7 mouse cellular contexts compared by ENCODE assay signal in the genomic region with DNA sequence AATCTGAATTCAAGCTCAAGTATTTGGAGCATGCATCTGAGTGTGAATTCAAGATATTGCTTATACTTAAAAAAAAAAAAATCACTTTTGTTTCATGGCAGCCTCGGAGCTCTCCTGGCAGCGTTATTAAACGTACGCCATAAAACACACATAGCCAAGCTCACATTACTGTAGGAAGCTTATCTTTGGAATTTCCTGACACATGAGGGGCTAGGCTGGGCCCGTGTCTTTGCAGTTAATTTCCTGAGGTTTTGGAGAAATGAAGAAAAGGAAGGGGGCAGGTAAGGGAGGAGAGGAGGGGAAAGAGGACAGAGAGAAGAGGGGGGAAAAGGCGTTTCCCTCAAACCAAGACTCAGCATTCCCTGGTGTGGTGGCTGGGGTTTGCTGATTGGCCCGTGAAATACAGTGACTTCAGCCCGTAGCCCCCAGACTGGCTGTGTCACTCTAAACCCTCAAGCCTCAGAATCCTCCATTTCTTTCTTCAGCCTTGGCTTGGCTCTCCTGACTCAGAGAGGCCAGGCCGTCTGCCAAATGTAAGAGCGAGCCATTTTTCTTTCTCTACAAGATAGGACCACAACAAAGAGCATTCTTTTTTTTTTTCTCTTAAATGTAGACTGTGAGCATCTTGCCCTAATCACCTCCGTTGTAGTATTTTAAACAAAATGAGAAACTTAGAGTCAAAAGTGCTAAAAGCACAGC. TPM values are rescaled to one million over a fixed set of nuclear protein-coding genes. Genes with fewer than 3 reads are reported as not detected.
DNase-seq lines count a peak whose midpoint lies in the region; ATAC-seq lines count a peak whose summit lies in the region.

No protein-coding gene starts in this region.

- H3K9ac ChIP-seq in heart, embryonic 12.5 days: no peak overlapping the region
- H3K9ac ChIP-seq in limb, embryonic 11.5 days (ENCODE audit: low read length): no peak overlapping the region

- H3K4me3 ChIP-seq in megakaryocyte, embryonic 14.5 days (replicated peaks): peak overlapping the region; percentile 74
- H3K4me3 ChIP-seq in heart, embryonic 12.5 days: no peak overlapping the region
- no peak overlapping the region for H3K4me3 ChIP-seq in limb, embryonic 11.5 days (ENCODE audit: low read depth, low read length)

- ATAC-seq in megakaryocyte, adult 5-6 weeks (ENCODE audit: poor library complexity, severe bottlenecking): no peak
- ATAC-seq in heart, embryonic 12.5 days (ENCODE audit: insufficient number of reproducible peaks, low FRiP score): peak; percentile 64
- peak; percentile 73; the same call in 1 of the 2 replicates for ATAC-seq in limb, embryonic 11.5 days (ENCODE audit: insufficient number of reproducible peaks, low FRiP score, low TSS enrichment, low read depth)

- 30% methylated on average over 11 of the region's 11 CpGs for WGBS in heart, embryonic 12.5 days
- 44% methylated on average over 11 of the region's 11 CpGs for WGBS in limb, embryonic 11.5 days

- DNase-seq in cerebellum, postnatal 25 days: peak; percentile 35 to 66
- DNase-seq in limb, embryonic 11.5 days (ENCODE audit: low spot score): peak; percentile 35
- DNase-seq in thymus, adult 18-20 months: no peak
- DNase-seq in yolk sac, embryonic 10.5 days (ENCODE audit: low spot score): no peak

- H3K9me3 ChIP-seq in megakaryocyte, embryonic 14.5 days: peaks cover 11% of the 10 kb centered on the region
- H3K9me3 ChIP-seq in heart, embryonic 12.5 days (replicated peaks): peaks cover 4% of the 10 kb centered on the region; the same call in 1 of the 2 replicates
- H3K9me3 ChIP-seq in limb, embryonic 11.5 days (ENCODE audit: control insufficient read depth, low read length): no peaks in the 10 kb centered on the region

- no peaks in the 10 kb centered on the region for H3K36me3 ChIP-seq in megakaryocyte, embryonic 14.5 days (replicated peaks; ENCODE audit: low read length)
- H3K36me3 ChIP-seq in heart, embryonic 12.5 days: peaks cover 18% of the 10 kb centered on the region
- peaks cover 7% of the 10 kb centered on the region; the same call in 1 of the 2 replicates for H3K36me3 ChIP-seq in limb, embryonic 11.5 days (ENCODE audit: control insufficient read depth, insufficient read depth, low read length)

- H3K4me2 ChIP-seq in heart, embryonic 12.5 days: peak overlapping the region; percentile 44
- H3K4me2 ChIP-seq in limb, embryonic 11.5 days (ENCODE audit: low read depth, severe bottlenecking): no peak overlapping the region

- H3K4me1 ChIP-seq in megakaryocyte, embryonic 14.5 days: peaks cover 20% of the 10 kb centered on the region
- H3K4me1 ChIP-seq in heart, embryonic 12.5 days (replicated peaks): peaks cover 10% of the 10 kb centered on the region
- peaks cover 8% of the 10 kb centered on the region for H3K4me1 ChIP-seq in limb, embryonic 11.5 days (ENCODE audit: control insufficient read depth, insufficient read depth, low read length)

- H3K27ac ChIP-seq in heart, embryonic 12.5 days (ENCODE audit: poor library complexity, severe bottlenecking): peak overlapping the region; percentile 93
- peak overlapping the region; percentile 73; the same call in 1 of the 2 replicates for H3K27ac ChIP-seq in limb, embryonic 11.5 days (replicated peaks; ENCODE audit: low read depth, low read length)

- H3K27me3 ChIP-seq in megakaryocyte, embryonic 14.5 days (replicated peaks): peaks cover 24% of the 10 kb centered on the region
- H3K27me3 ChIP-seq in heart, embryonic 12.5 days (replicated peaks): no peaks in the 10 kb centered on the region
- no peaks in the 10 kb centered on the region for H3K27me3 ChIP-seq in limb, embryonic 11.5 days (ENCODE audit: control insufficient read depth, insufficient read depth, low read length)

RNA-seq across cellular contexts. Expression of gene Dennd2a, which starts 42.5 kb away (rescaled TPM):
- polyA plus RNA-seq in megakaryocyte, embryonic 14.5 days (2012; ENCODE audit: insufficient read depth, low replicate concordance): 0.74 and 1.3 TPM in 2 replicates
- 4.6 and 5.0 TPM in 2 replicates for total RNA-seq in megakaryocyte, adult 5-6 weeks (2015)
- 2.5 and 3.1 TPM in 2 replicates for total RNA-seq in megakaryocyte, adult 5-6 weeks (2017)
- 26.8 and 28.2 TPM in 2 replicates for polyA plus RNA-seq in heart, embryonic 12.5 days (2016; fragmentation: Nextera tagmentation; extraction: Ambion mirVana)
- 37.1 and 37.5 TPM in 2 replicates for polyA plus RNA-seq in limb, embryonic 11.5 days (2014; fragmentation: Nextera tagmentation; extraction: Ambion mirVana)

RNA-seq across cellular contexts. Expression of gene Adck2, which starts 58.5 kb away (rescaled TPM):
- 5.2 and 7.5 TPM in 2 replicates for polyA plus RNA-seq in megakaryocyte, embryonic 14.5 days (2012; ENCODE audit: insufficient read depth, low replicate concordance)
- total RNA-seq in megakaryocyte, adult 5-6 weeks (2015): 4.4 and 7.1 TPM in 2 replicates
- total RNA-seq in megakaryocyte, adult 5-6 weeks (2017): 5.9 and 12.6 TPM in 2 replicates
- polyA plus RNA-seq in heart, embryonic 12.5 days (2016; fragmentation: Nextera tagmentation; extraction: Ambion mirVana): 17.0 and 17.4 TPM in 2 replicates
- polyA plus RNA-seq in limb, embryonic 11.5 days (2014; fragmentation: Nextera tagmentation; extraction: Ambion mirVana): 24.1 and 27.3 TPM in 2 replicates

Comparison
In these comparisons a context has a peak if more than half of its experiments do, and no peak if none do; other contexts are left out.
1. DNase-seq: peak in cerebellum, postnatal 25 days (2 of 2) and limb, embryonic 11.5 days (single experiment); none in thymus, adult 18-20 months (0 of 2) and yolk sac, embryonic 10.5 days (single experiment).
2. RNA of gene Dennd2a, which starts 42.5 kb away (polyA plus RNA-seq): 37.1 to 37.5 TPM in limb, embryonic 11.5 days and 26.8 to 28.2 TPM in heart, embryonic 12.5 days; 0.74 to 1.3 TPM in megakaryocyte, embryonic 14.5 days; every median in the first group is over 10 times any median in the second.